Mouse (Mus musculus) forebrain, embryonic 14.5 days (tissue): Measurements from ENCODE around the gene Ntm. TPM values are rescaled to one million over a fixed set of nuclear protein-coding genes. Genes with fewer than 3 reads are reported as not detected.
A peak's percentile ranks its signal among the peaks of the same experiment; 100 is the strongest.

Source experiments
- ATAC-seq: fragments of 200-750 bp; cut with Nextera tagmentation; 2 replicates; pipeline ENCODE4 v1.8.0; 2017; ENCODE audit warnings: mild to moderate bottlenecking, moderate library complexity
- DNase-seq: peaks from one replicate; pipeline ENCODE4 v3.0.0-alpha.2; 2015; ENCODE audit warnings: low spot score
- H3K27ac ChIP-seq: fragments of 300-500 bp; sonication (generic); 2 replicates; pipeline ENCODE4 v1.5.1; 2014; ENCODE audit warnings: low read depth, mild to moderate bottlenecking, control low read depth, low read length, moderate library complexity
- H3K27me3 ChIP-seq: fragments of 300-500 bp; sonication (generic); replicated peaks from 2 replicates; pipeline ENCODE4 v1.6.1; 2014; ENCODE audit warnings: low read length, control low read depth, mixed read lengths; ENCODE audit not compliant: control insufficient read depth, insufficient read depth
- H3K36me3 ChIP-seq: fragments of 300-500 bp; sonication (generic); 2 replicates; pipeline ENCODE4 v1.6.1; 2014; ENCODE audit warnings: low read length, control low read depth; ENCODE audit not compliant: control insufficient read depth, insufficient read depth
- H3K4me1 ChIP-seq: fragments of 300-500 bp; sonication (generic); 2 replicates; pipeline ENCODE4 v1.6.1; 2014; ENCODE audit warnings: antibody characterized with exemption, low read length, control low read depth; ENCODE audit not compliant: control insufficient read depth, insufficient read depth
- H3K4me2 ChIP-seq: fragments of 300-500 bp; sonication (generic); 2 replicates; pipeline ENCODE4 v1.6.1; 2014; ENCODE audit warnings: mild to moderate bottlenecking, control low read depth, low read length
- H3K4me3 ChIP-seq: fragments of 300-500 bp; sonication (generic); 2 replicates; pipeline ENCODE4 v1.5.1; 2014; ENCODE audit warnings: low read depth, low read length, control low read depth
- H3K9ac ChIP-seq: fragments of 300-500 bp; sonication (generic); 2 replicates; pipeline ENCODE4 v1.6.1; 2014; ENCODE audit warnings: mild to moderate bottlenecking, low read length, control low read depth, moderate library complexity
- H3K9me3 ChIP-seq: fragments of 300-500 bp; sonication (generic); replicated peaks from 2 replicates; pipeline ENCODE4 v1.6.1; 2016; ENCODE audit warnings: low read length, control low read depth, mixed read lengths; ENCODE audit not compliant: control insufficient read depth
- WGBS: fragments of 180-500 bp; shearing (Covaris S2); extraction: QIAGEN DNeasy Blood & Tissue Kit; methylation state at CpG from one replicate; pipeline ENCODE4 v1.1.7; 2014; 5-methylcytosine and 5-hydroxymethylcytosine counted together
- polyA plus RNA-seq: library from polyadenylated mRNA; unstranded; fragments of >200 nt; fragmentation: Nextera tagmentation; extraction: Ambion mirVana; gene quantifications from 2 replicates; pipeline ENCODE4 v1.2.1, GENCODE M21; 2014

The Ntm gene
- polyA plus RNA-seq, 1 experiment from 2014 or later = 72.9 TPM

- WGBS = 25% methylated on average over 11 of the region's 11 CpGs
- H3K36me3 ChIP-seq = no peaks in the 10 kb centered on the region
- no peak overlapping the region for H3K27ac ChIP-seq
- no peak overlapping the region for H3K4me3 ChIP-seq
- DNase-seq (peak; percentile 80), ATAC-seq (peak; percentile 57; the same call in 1 of the 2 replicates)
- no peak overlapping the region for H3K9ac ChIP-seq
- H3K9me3 ChIP-seq = no peaks in the 10 kb centered on the region
- H3K4me1 ChIP-seq = peaks cover 4% of the 10 kb centered on the region; the same call in 1 of the 2 replicates
- no peaks in the 10 kb centered on the region for H3K27me3 ChIP-seq
- H3K4me2 ChIP-seq = no peak overlapping the region
Measured at GRCm38 (mm10) chr9:29642997-29643657, 319.8 kb downstream of the Ntm start.

DNA sequence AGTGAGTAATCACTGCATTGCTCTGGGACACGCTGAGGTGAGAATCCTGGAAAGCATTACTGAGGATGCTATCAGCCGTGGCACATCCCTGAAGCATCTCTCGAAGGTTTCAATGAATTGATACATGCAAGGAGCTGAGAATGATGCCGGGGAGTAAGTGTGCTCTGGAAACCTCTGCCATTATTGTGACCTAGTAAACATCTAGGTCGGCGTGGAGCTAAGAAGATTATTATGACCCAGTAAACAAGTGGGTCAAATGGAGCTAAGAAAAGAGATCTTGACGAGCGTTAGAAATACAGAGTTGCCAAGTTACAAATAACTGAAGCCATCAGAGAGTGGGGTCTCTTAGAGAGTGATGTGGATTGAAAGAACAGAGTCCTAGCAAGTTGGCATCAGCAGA lies 325.6 kb downstream of the Ntm start:
- no peaks in the 10 kb centered on the region for H3K27me3 ChIP-seq
- DNase-seq (no peak), ATAC-seq (no peak)
- WGBS = 82% methylated on average over 8 of the region's 8 CpGs
- H3K9me3 ChIP-seq = no peaks in the 10 kb centered on the region
- H3K4me2 ChIP-seq = no peak overlapping the region
- H3K4me3 ChIP-seq = no peak overlapping the region
- H3K27ac ChIP-seq = no peak overlapping the region
- H3K9ac ChIP-seq = no peak overlapping the region
- H3K36me3 ChIP-seq = no peaks in the 10 kb centered on the region
- H3K4me1 ChIP-seq = no peaks in the 10 kb centered on the region

GRCm38 (mm10) chr9:29617181-29617580 lies 345.8 kb downstream of the Ntm start:
- DNase-seq (no peak), ATAC-seq (no peak)
- Histone ChIP-seq H3K27ac (no peak overlapping the region), H3K4me3 (no peak overlapping the region), H3K9me3 (no peaks in the 10 kb centered on the region), H3K36me3 (no peaks in the 10 kb centered on the region), H3K27me3 (no peaks in the 10 kb centered on the region), H3K4me2 (no peak overlapping the region), H3K9ac (no peak overlapping the region), H3K4me1 (0 out of 2 replicates have a peak, but pooled peaks cover 2% of the 10 kb centered on the region)
- WGBS = 79% methylated on average over 5 of the region's 5 CpGs

DNA sequence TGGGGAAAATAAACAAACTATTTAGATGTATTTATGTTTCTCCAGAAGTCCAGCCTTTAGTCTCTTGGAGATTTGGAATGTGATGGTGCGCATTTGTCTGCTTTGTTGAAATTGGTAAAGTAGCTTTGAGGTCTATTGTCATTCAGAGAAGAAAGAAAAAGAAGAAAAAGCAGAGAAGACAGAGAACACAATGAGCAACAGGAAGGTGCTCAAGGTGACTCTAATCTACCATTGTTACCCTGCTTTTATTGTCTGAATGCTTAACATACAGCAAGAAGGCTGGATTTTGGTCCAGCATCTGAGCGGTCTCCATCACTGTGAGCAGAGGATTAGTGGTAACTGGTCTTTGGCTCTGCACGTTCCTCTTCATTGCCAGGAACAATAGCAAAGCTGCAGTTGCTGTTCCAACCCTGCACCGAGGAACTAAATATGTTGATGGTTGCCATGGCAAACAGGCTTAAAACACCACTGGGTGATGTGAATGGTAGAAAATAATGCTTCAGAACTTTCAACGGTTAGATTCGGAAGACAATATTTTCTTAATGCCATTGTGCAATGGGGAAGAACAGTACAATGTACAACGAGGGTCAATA lies 350.8 kb downstream of the Ntm start:
- peak; percentile 33 for DNase-seq
- Histone ChIP-seq H3K4me2 (no peak overlapping the region), H3K27me3 (no peaks in the 10 kb centered on the region), H3K27ac (no peak overlapping the region), H3K36me3 (no peaks in the 10 kb centered on the region), H3K9ac (no peak overlapping the region), H3K4me1 (0 out of 2 replicates have a peak, but pooled peaks cover 3% of the 10 kb centered on the region), H3K4me3 (no peak overlapping the region), H3K9me3 (no peaks in the 10 kb centered on the region)
- ATAC-seq = no peak
- WGBS = 38% methylated on average over 7 of the region's 7 CpGs

DNA sequence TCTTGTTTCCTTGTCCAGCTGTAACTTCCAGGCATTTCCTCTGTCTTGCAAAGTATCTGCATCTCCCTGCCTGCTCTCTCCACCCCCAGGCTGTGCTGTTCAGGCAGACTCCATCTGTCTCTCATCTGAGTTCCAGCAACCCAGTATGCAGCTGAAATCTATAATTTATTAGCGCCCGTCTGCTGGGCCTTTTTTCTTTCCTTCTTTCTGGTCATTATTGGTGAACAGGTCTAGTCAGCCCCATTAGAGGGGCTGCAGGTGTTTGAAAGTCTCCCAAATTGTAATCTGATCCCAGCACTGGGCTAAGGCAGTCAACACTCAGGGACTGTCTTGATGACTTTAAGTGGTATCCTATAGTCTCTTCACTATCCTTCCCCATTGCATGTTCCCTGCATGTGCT lies 352.1 kb downstream of the Ntm start:
- Histone ChIP-seq H3K4me3 (no peak overlapping the region), H3K4me2 (no peak overlapping the region), H3K27ac (no peak overlapping the region), H3K9me3 (no peaks in the 10 kb centered on the region), H3K9ac (no peak overlapping the region), H3K27me3 (no peaks in the 10 kb centered on the region), H3K36me3 (no peaks in the 10 kb centered on the region), H3K4me1 (0 out of 2 replicates have a peak, but pooled peaks cover 3% of the 10 kb centered on the region)
- peak; percentile 28 for DNase-seq
- no peak for ATAC-seq
- WGBS = 90% methylated on average over 2 of the region's 2 CpGs

- Histone ChIP-seq H3K27me3 (no peaks in the 10 kb centered on the region), H3K4me2 (no peak overlapping the region), H3K4me1 (peaks cover 3% of the 10 kb centered on the region; the same call in 1 of the 2 replicates), H3K27ac (no peak overlapping the region), H3K4me3 (no peak overlapping the region), H3K9ac (no peak overlapping the region), H3K36me3 (no peaks in the 10 kb centered on the region), H3K9me3 (no peaks in the 10 kb centered on the region)
- WGBS = 24% methylated on average over 4 of the region's 4 CpGs
- ATAC-seq (no peak), DNase-seq (peak; percentile 65)
Measured at GRCm38 (mm10) chr9:29597665-29598064, 365.3 kb downstream of the Ntm start.

DNA sequence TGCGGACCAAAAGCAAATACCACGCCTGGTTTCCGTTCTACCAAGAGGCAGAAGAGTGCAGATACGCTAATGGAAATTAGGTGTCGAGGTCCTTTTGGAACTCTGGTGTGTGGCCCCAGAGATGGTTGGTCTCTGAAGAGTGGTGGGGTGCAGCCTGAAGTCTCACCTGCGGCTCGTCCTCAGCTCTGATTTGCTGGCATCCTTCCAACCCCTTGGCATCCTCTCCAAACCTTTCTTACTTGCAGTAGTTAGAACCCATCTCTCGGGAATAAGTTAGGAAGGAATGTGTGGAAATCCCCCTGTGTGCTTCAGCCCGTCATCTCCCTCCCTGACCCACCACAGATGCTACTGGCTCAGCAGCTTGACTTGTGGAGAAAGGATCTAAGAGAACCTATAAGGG lies 367.6 kb downstream of the Ntm start:
- no peaks in the 10 kb centered on the region for H3K36me3 ChIP-seq
- H3K9me3 ChIP-seq = no peaks in the 10 kb centered on the region
- H3K4me2 ChIP-seq = no peak overlapping the region
- peaks cover 3% of the 10 kb centered on the region; the same call in 1 of the 2 replicates for H3K4me1 ChIP-seq
- no peaks in the 10 kb centered on the region for H3K27me3 ChIP-seq
- H3K9ac ChIP-seq = no peak overlapping the region
- no peak for DNase-seq
- H3K4me3 ChIP-seq = no peak overlapping the region
- no peak overlapping the region for H3K27ac ChIP-seq
- no peak for ATAC-seq
- 85% methylated on average over 9 of the region's 9 CpGs for WGBS

DNA sequence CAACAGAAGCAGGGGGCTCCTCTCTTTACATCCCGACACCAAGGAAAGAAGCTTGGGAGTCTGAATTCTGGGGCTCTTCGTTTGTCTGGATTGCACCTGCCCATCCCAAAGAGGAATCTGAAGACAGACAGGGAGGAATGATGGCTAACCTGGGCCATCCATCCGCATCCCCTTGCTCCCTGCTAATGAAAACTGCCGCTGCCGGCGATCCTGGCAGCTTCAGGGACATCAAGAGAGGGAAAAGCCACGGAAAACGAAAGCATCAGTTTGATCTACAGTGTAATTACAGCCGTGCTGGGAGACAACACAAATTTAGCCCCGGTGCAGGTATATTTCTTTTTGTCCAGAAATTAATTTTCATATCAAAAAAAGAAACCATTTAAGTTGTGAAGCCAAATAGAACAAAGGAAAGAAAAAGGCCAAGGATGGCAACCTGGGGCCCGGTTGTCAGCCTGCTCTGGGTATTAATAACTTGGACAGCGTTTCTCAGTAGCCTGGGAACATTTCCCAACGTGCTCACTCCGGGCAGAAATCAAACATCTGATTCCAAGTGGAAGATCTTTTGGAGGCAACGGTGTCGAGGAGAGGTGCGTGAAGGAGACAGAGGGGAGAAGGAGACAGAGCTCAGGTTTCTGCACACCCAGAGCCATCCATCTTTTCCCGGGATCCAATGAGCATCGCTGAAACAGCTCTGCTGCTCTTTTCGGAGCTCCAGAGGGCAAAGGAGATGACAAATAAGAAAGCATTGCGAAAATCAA lies 368.2 kb downstream of the Ntm start:
- Histone ChIP-seq H3K27me3 (no peaks in the 10 kb centered on the region), H3K4me3 (no peak overlapping the region), H3K4me1 (peaks cover 3% of the 10 kb centered on the region; the same call in 1 of the 2 replicates), H3K27ac (no peak overlapping the region), H3K36me3 (no peaks in the 10 kb centered on the region), H3K9ac (no peak overlapping the region), H3K9me3 (no peaks in the 10 kb centered on the region), H3K4me2 (no peak overlapping the region)
- no peak for ATAC-seq
- DNase-seq = no peak
- WGBS = 80% methylated on average over 21 of the region's 21 CpGs
